7 mouse cellular contexts compared by ENCODE assay signal in genomic region chr11:72023581-72023980, GRCm38 (mm10). TPM values are rescaled to one million over a fixed set of nuclear protein-coding genes. Genes with fewer than 3 reads are reported as not detected.
DNase-seq lines count a peak whose midpoint lies in the region; ATAC-seq lines count a peak whose summit lies in the region.

No protein-coding gene starts in this region.

- H3K4me3 ChIP-seq in hindbrain, embryonic 10.5 days: no peak overlapping the region
- no peak overlapping the region for H3K4me3 ChIP-seq in hindbrain, embryonic 12.5 days
- H3K4me3 ChIP-seq in embryonic facial prominence, embryonic 11.5 days (ENCODE audit: low read depth, low read length): no peak overlapping the region

- H3K4me1 ChIP-seq in hindbrain, embryonic 10.5 days (replicated peaks): peaks cover 14% of the 10 kb centered on the region; the same call in 1 of the 2 replicates
- 0 out of 2 replicates have a peak, but pooled peaks cover 4% of the 10 kb centered on the region for H3K4me1 ChIP-seq in hindbrain, embryonic 12.5 days
- no peaks in the 10 kb centered on the region for H3K4me1 ChIP-seq in embryonic facial prominence, embryonic 11.5 days (ENCODE audit: control insufficient read depth, insufficient read depth, low read length)

- WGBS in hindbrain, embryonic 10.5 days: 50% methylated on average over 10 of the region's 10 CpGs
- 40% methylated on average over 10 of the region's 10 CpGs for WGBS in hindbrain, embryonic 12.5 days
- 60% methylated on average over 8 of the region's 10 CpGs for WGBS in embryonic facial prominence, embryonic 11.5 days

- no peak for ATAC-seq in hindbrain, embryonic 12.5 days (ENCODE audit: low FRiP score)
- no peak for ATAC-seq in embryonic facial prominence, embryonic 11.5 days (replicated peaks; ENCODE audit: insufficient number of reproducible peaks, low FRiP score, low TSS enrichment, low read depth)

- H3K9ac ChIP-seq in hindbrain, embryonic 12.5 days: no peak overlapping the region
- no peak overlapping the region for H3K9ac ChIP-seq in embryonic facial prominence, embryonic 11.5 days (replicated peaks; ENCODE audit: low read length)

- H3K27ac ChIP-seq in hindbrain, embryonic 10.5 days: no peak overlapping the region
- no peak overlapping the region for H3K27ac ChIP-seq in hindbrain, embryonic 12.5 days
- H3K27ac ChIP-seq in embryonic facial prominence, embryonic 11.5 days (replicated peaks; ENCODE audit: low read depth, low read length): no peak overlapping the region

- peak; percentile 32 for DNase-seq in hindbrain, embryonic 10.5 days (ENCODE audit: low spot score)
- peak; percentile 69 for DNase-seq in right cerebral cortex, postnatal 4 days
- no peak for DNase-seq in right cerebral cortex, postnatal 36 days (ENCODE audit: low spot score in 2 of 2)
- peak; percentile 41 for DNase-seq in embryonic facial prominence, embryonic 11.5 days (ENCODE audit: low spot score)
- DNase-seq in thymus, postnatal 25 days: no peak
- DNase-seq in spleen, adult 12 weeks (ENCODE audit: low spot score): no peak

- no peak overlapping the region for H3K4me2 ChIP-seq in hindbrain, embryonic 12.5 days (replicated peaks)
- H3K4me2 ChIP-seq in embryonic facial prominence, embryonic 11.5 days (ENCODE audit: low read depth, low read length): no peak overlapping the region

- no peaks in the 10 kb centered on the region for H3K36me3 ChIP-seq in hindbrain, embryonic 10.5 days
- no peaks in the 10 kb centered on the region for H3K36me3 ChIP-seq in hindbrain, embryonic 12.5 days
- no peaks in the 10 kb centered on the region for H3K36me3 ChIP-seq in embryonic facial prominence, embryonic 11.5 days (replicated peaks; ENCODE audit: control insufficient read depth, insufficient read depth, low read depth, low read length)

- no peaks in the 10 kb centered on the region for H3K27me3 ChIP-seq in hindbrain, embryonic 10.5 days (ENCODE audit: insufficient read depth, poor library complexity, severe bottlenecking)
- H3K27me3 ChIP-seq in hindbrain, embryonic 12.5 days: no peaks in the 10 kb centered on the region; the same call in 1 of the 2 replicates
- no peaks in the 10 kb centered on the region for H3K27me3 ChIP-seq in embryonic facial prominence, embryonic 11.5 days (ENCODE audit: control insufficient read depth, insufficient read depth, low read length)

- no peaks in the 10 kb centered on the region for H3K9me3 ChIP-seq in hindbrain, embryonic 10.5 days
- no peaks in the 10 kb centered on the region for H3K9me3 ChIP-seq in hindbrain, embryonic 12.5 days (replicated peaks)
- H3K9me3 ChIP-seq in embryonic facial prominence, embryonic 11.5 days (replicated peaks; ENCODE audit: control insufficient read depth, low read length): no peaks in the 10 kb centered on the region

RNA-seq across cellular contexts. Expression of gene Aipl1, which starts 13.7 kb away (rescaled TPM):
- 0.31 and 0.55 TPM in 2 replicates for polyA plus RNA-seq in hindbrain, embryonic 10.5 days (2016; fragmentation: Nextera tagmentation; extraction: Ambion mirVana)
- polyA plus RNA-seq in hindbrain, embryonic 12.5 days (2016; fragmentation: Nextera tagmentation; extraction: Ambion mirVana): 0.25 and 0.40 TPM in 2 replicates
- 0.08 and 0.21 TPM in 2 replicates for polyA plus RNA-seq in embryonic facial prominence, embryonic 11.5 days (2014; fragmentation: Nextera tagmentation; extraction: Ambion mirVana)

RNA-seq across cellular contexts. Expression of gene Pimreg, which starts 18.3 kb away (rescaled TPM):
- 228 and 229 TPM in 2 replicates for polyA plus RNA-seq in hindbrain, embryonic 10.5 days (2016; fragmentation: Nextera tagmentation; extraction: Ambion mirVana)
- 98.6 and 104 TPM in 2 replicates for polyA plus RNA-seq in hindbrain, embryonic 12.5 days (2016; fragmentation: Nextera tagmentation; extraction: Ambion mirVana)
- 182 and 186 TPM in 2 replicates for polyA plus RNA-seq in embryonic facial prominence, embryonic 11.5 days (2014; fragmentation: Nextera tagmentation; extraction: Ambion mirVana)

Comparison
In these comparisons a context has a peak if more than half of its experiments do, and no peak if none do; other contexts are left out.
1. DNase-seq: peak in hindbrain, embryonic 10.5 days (single experiment), right cerebral cortex, postnatal 4 days (single experiment) and embryonic facial prominence, embryonic 11.5 days (single experiment); none in right cerebral cortex, postnatal 36 days (0 of 2), thymus, postnatal 25 days (single experiment) and spleen, adult 12 weeks (single experiment).